Mouse (Mus musculus) ovary, postnatal 14 days (tissue): ENCODE data around the gene Taar2.

Experiments used
- DNase-seq: peaks from one replicate; pipeline ENCODE4 v3.0.0; 2022; ENCODE audit warnings: low spot score

Taar2 gene

DNA sequence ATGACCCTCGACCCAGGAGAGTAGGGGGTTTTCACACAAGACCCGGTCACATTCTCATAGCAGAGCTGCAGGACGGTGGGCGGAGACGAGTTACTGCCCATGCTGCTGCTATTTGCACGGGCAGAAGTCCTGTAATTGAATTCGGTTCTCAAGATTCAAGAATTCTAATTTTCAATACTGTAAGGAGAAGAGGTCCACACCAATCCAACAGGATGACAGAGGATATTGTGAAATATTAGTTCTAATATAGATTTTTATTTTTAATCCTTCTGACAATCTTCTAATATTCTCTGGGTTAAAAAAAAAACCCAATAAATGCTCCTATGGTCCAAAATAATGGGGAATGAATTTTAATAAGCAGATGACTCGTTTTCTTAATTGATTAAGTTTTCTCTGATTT is 47.2 kb downstream of the Taar2 start, which contains the start of gene Taar6:
Taar6 (minus strand) TSS at position 101 of the 400 bp plus-strand sequence.
- no peak for DNase-seq

DNA sequence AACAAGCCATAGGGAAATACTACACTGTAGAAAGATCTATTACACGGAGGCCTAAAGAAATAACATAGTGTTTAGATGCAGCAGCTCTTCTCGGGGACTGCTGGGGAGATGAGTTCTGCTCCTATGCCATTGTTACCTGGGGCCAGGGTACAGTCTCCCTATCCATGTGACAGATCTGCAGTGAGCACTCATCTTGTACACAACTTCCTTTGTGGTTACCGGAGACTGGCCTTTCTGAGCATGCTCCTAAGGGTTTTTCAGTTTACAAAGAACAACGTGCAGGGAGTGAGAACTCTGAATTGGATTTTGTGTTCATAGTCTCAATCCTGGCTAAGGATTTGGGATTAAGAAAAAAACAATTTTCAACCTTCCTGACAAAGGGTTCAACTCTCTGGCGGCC is 48.0 kb downstream of the Taar2 start:
- no peak for DNase-seq
